Mouse (Mus musculus): ENCODE data around the gene Map3k14. TPM values are rescaled to one million over a fixed set of nuclear protein-coding genes. Genes with fewer than 3 reads are reported as not detected.

Gene Map3k14
- total and polyA plus RNA-seq, 3 experiments = 0.39 to 0.99 TPM; not detected in 1

- TF ChIP-seq MYB (IDR thresholded peaks at IDR 0.05; ENCODE audit: low read depth, low read length) (no peak), POLR2A (IDR thresholded peaks at IDR 0.05; ENCODE audit: control insufficient read depth in 1 of 2, insufficient read depth in 1 of 2, low read depth in 1 of 2, low read length in 2 of 2, poor library complexity in 1 of 2) (no peak), ZC3H11A (IDR thresholded peaks at IDR 0.05; ENCODE audit: low read depth, low read length) (no peak)
- peaks cover 0 to 7% of the 10 kb centered on the region in 2 experiments; a peak in 2 of 4 replicates for H3K36me3 ChIP-seq (ENCODE audit: control insufficient read depth in 1 of 2, insufficient read depth in 2 of 2, low read length in 2 of 2)
- H3K9me3 ChIP-seq (replicated peaks; ENCODE audit: insufficient read depth, low read length) = no peaks in the 10 kb centered on the region
- H3K4me3 ChIP-seq (ENCODE audit: control insufficient read depth in 1 of 2, insufficient read depth in 1 of 2, low read depth in 2 of 2, low read length in 2 of 2) = no peak overlapping the region
- no peak overlapping the region for H3K9ac ChIP-seq (ENCODE audit: control insufficient read depth, low read depth, low read length, poor library complexity, severe bottlenecking)
- no peaks in the 10 kb centered on the region for H3K79me2 ChIP-seq (ENCODE audit: control insufficient read depth, insufficient read depth, low read length, poor library complexity)
- H3K4me1 ChIP-seq (ENCODE audit: control insufficient read depth in 1 of 2, insufficient read depth in 2 of 2, low read length in 2 of 2) = peaks cover 0 to 9% of the 10 kb centered on the region in 2 experiments; a peak in 3 of 4 replicates
- no peak for DNase-seq (ENCODE audit: low read depth, low spot score)
- H3K27ac ChIP-seq (ENCODE audit: control insufficient read depth, low read depth, low read length) = no peak overlapping the region
- H3K27me3 ChIP-seq (ENCODE audit: control insufficient read depth in 1 of 2, insufficient read depth in 2 of 2, low read length in 2 of 2) = no peaks in the 10 kb centered on the region
Observed at GRCm38 (mm10) chr11:103219259-103219658, 48.0 kb downstream of the Map3k14 start.

DNA sequence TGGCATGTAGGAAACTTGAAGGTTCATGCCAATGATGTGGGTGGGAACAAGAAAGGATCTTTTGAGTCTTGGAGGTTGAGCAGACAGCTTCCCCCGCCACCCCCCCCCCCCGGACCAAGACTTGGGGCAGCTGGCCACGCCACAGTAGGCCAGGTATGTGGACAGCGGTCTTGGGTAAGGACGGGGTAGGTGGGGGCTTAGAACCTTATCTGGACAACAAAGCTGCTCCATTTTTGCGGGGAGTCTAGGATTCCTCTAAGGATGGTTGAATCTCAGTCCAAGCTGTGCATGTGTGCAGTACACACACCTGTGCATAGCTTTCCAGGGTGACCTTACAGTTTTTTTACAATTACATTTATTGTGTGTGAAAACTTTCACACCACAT, 48.8 kb downstream of the Map3k14 start:
- TF ChIP-seq NELFE (IDR thresholded peaks at IDR 0.05; ENCODE audit: low read depth, low read length) = no peak
- no peak for TF ChIP-seq TCF12 (IDR thresholded peaks at IDR 0.05; ENCODE audit: low read depth, low read length)
- no peak for TF ChIP-seq MAZ (IDR thresholded peaks at IDR 0.05; ENCODE audit: low read depth, low read length)
- no peak for TF ChIP-seq USF2 (IDR thresholded peaks at IDR 0.05; ENCODE audit: borderline replicate concordance in 1 of 2, insufficient read depth in 1 of 2, low read depth in 1 of 2, low read length in 2 of 2)
- TF ChIP-seq TBP (IDR thresholded peaks at IDR 0.05; ENCODE audit: low read depth, low read length) = no peak
- no peak for TF ChIP-seq MXI1 (IDR thresholded peaks at IDR 0.05; ENCODE audit: low read depth, low read length)
- no peak for TF ChIP-seq HCFC1 (IDR thresholded peaks at IDR 0.05; ENCODE audit: low read depth, low read length)
- no peak for TF ChIP-seq ETS1 (IDR thresholded peaks at IDR 0.05; ENCODE audit: low read depth, low read length)
- TF ChIP-seq KAT2A (conservative IDR thresholded peaks at IDR 0.05; ENCODE audit: low read depth, low read length) = no peak
- no peak for TF ChIP-seq EP300 (IDR thresholded peaks at IDR 0.05; ENCODE audit: low read depth in 1 of 2, low read length in 2 of 2)
- no peak for TF ChIP-seq MAX (IDR thresholded peaks at IDR 0.05; ENCODE audit: low read length)
- no peak for TF ChIP-seq ELF1 (IDR thresholded peaks at IDR 0.05; ENCODE audit: low read depth, low read length)
- TF ChIP-seq MAFK (IDR thresholded peaks at IDR 0.05; ENCODE audit: borderline replicate concordance, low read depth, low read length) = no peak
- no peak for TF ChIP-seq POLR2AphosphoS2 (IDR thresholded peaks at IDR 0.05; ENCODE audit: low read length)
- TF ChIP-seq RAD21 (IDR thresholded peaks at IDR 0.05; ENCODE audit: low read depth, low read length) = no peak
- no peak for TF ChIP-seq POLR2AphosphoS5 (IDR thresholded peaks at IDR 0.05; ENCODE audit: borderline replicate concordance, low read depth, low read length)
- TF ChIP-seq ZNF384 (IDR thresholded peaks at IDR 0.05; ENCODE audit: low read depth, low read length) = no peak
- H3K9ac ChIP-seq (ENCODE audit: control insufficient read depth, low read depth, low read length, poor library complexity, severe bottlenecking) = no peak overlapping the region
- H3K4me3 ChIP-seq (ENCODE audit: control insufficient read depth in 1 of 2, insufficient read depth in 1 of 2, low read depth in 2 of 2, low read length in 2 of 2) = no peak overlapping the region
- H3K36me3 ChIP-seq (ENCODE audit: control insufficient read depth in 1 of 2, insufficient read depth in 2 of 2, low read length in 2 of 2) = peaks cover 0 to 7% of the 10 kb centered on the region in 2 experiments; a peak in 2 of 4 replicates
- H3K9me3 ChIP-seq (replicated peaks; ENCODE audit: insufficient read depth, low read length) = no peaks in the 10 kb centered on the region
- H3K4me1 ChIP-seq (ENCODE audit: control insufficient read depth in 1 of 2, insufficient read depth in 2 of 2, low read length in 2 of 2) = peaks cover 0 to 9% of the 10 kb centered on the region in 2 experiments; a peak in 3 of 4 replicates
- H3K79me2 ChIP-seq (ENCODE audit: control insufficient read depth, insufficient read depth, low read length, poor library complexity) = no peaks in the 10 kb centered on the region
- H3K27ac ChIP-seq (ENCODE audit: control insufficient read depth, low read depth, low read length) = no peak overlapping the region
- DNase-seq (ENCODE audit: low read depth, low spot score) = no peak
- no peaks in the 10 kb centered on the region for H3K27me3 ChIP-seq (ENCODE audit: control insufficient read depth in 1 of 2, insufficient read depth in 2 of 2, low read length in 2 of 2)

Data from MEL (cell line).